Mouse (Mus musculus) ES-E14 (cell line): Measurements from ENCODE around the gene Neurl4.

Experiments
- HCFC1 ChIP-seq: IDR thresholded peaks from 2 replicates; pipeline ENCODE4 v1.6.1; 2012; ENCODE audit warnings: low read length, inconsistent platforms, borderline replicate concordance; ENCODE audit not compliant: insufficient read depth
- MAFK ChIP-seq: IDR thresholded peaks from 2 replicates; pipeline ENCODE4 v1.6.1; 2014; ENCODE audit warnings: mild to moderate bottlenecking, low read depth, low read length, inconsistent platforms; ENCODE audit not compliant: insufficient read depth
- ZNF384 ChIP-seq: IDR thresholded peaks from 2 replicates; pipeline ENCODE4 v1.6.1; 2012; ENCODE audit warnings: low read depth, low read length, inconsistent platforms

- no peak for TF ChIP-seq MAFK
- no peak for TF ChIP-seq ZNF384
- TF ChIP-seq HCFC1: no peak
Measured at GRCm38 (mm10) chr11:69948066-69948762, 47.3 kb downstream of the Neurl4 start, which contains the start of gene Slc2a4.
